Mouse (Mus musculus) ES-Bruce4 (cell line): ENCODE measurements around the gene Gm17606.

ENCODE experiments used
- CTCF ChIP-seq: IDR thresholded peaks from one replicate; pipeline ENCODE4 v1.8.1; 2011; ENCODE audit warnings: low read depth, low read length
- EP300 ChIP-seq: IDR thresholded peaks from 2 replicates; pipeline ENCODE4 v1.6.1; 2011; ENCODE audit warnings: low read depth, low read length; ENCODE audit not compliant: insufficient read depth
- POLR2A ChIP-seq: IDR thresholded peaks from one replicate; pipeline ENCODE4 v1.8.1; 2011; ENCODE audit warnings: low read length; ENCODE audit not compliant: insufficient read depth

- TF ChIP-seq POLR2A, result no peak
- TF ChIP-seq EP300, result no peak
- no peak for TF ChIP-seq CTCF
Measured at GRCm38 (mm10) chr14:54603686-54604085, 37.1 kb upstream of the Gm17606 start.
